10 mouse cellular contexts compared by ENCODE assay signal in the genomic region with DNA sequence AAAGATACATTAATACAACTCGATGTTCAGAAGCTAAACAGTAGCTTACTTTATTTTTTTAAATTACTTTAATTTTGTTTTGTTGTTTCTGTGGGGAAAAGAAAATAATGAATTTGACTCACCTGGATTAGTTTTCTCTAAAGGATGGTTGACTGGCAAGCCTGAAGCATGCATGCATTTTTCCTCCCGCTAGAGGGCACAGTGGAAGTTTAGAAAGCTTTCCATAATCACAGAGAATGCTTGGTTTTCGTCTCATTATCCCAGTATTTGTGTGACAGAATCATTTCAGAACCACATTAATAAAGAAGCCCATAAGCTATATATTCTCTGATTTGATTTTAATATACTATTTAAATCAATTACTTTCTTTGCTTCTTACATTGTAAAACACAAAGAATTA. TPM values are rescaled to one million over a fixed set of nuclear protein-coding genes. Genes with fewer than 3 reads are reported as not detected.
A peak's percentile ranks its signal among the peaks of the same experiment; 100 is the strongest.
DNase-seq lines count a peak whose midpoint lies in the region; ATAC-seq and TF ChIP-seq lines count a peak whose summit lies in the region.
"Had no signal": no experiment of that assay in that cellular context is flagged by ENCODE, and none has a peak within 500 bp of the region (broad histone marks: within the 10 kb centered on the region; RNA-seq: fewer than 3 reads in every experiment).

No protein-coding gene starts in this region.

- no peaks in the 10 kb centered on the region for H3K4me1 ChIP-seq in intestine, postnatal 0 days (replicated peaks; ENCODE audit: control insufficient read depth, insufficient read depth, low read length)
- H3K4me1 ChIP-seq in intestine, embryonic 16.5 days (ENCODE audit: control insufficient read depth, insufficient read depth, low read length): no peaks in the 10 kb centered on the region
- H3K4me1 ChIP-seq in hindbrain, embryonic 16.5 days (ENCODE audit: control insufficient read depth, insufficient read depth, low read depth, low read length): no peaks in the 10 kb centered on the region
- H3K4me1 ChIP-seq in liver, postnatal 0 days (ENCODE audit: insufficient read depth): no peaks in the 10 kb centered on the region
- H3K4me1 ChIP-seq: embryonic facial prominence, embryonic 15.5 days; limb, embryonic 13.5 days had no signal

- ATAC-seq in intestine, postnatal 0 days: no peak
- no peak for ATAC-seq in intestine, embryonic 16.5 days
- ATAC-seq in hindbrain, embryonic 16.5 days: peak; percentile 52; the same call in 1 of the 2 replicates
- no peak for ATAC-seq in liver, postnatal 0 days

- H3K27me3 ChIP-seq in intestine, postnatal 0 days (replicated peaks; ENCODE audit: control insufficient read depth, insufficient read depth, low read length): no peaks in the 10 kb centered on the region
- H3K27me3 ChIP-seq in intestine, embryonic 16.5 days (replicated peaks; ENCODE audit: control insufficient read depth, insufficient read depth, low read length): no peaks in the 10 kb centered on the region
- H3K27me3 ChIP-seq in hindbrain, embryonic 16.5 days (replicated peaks; ENCODE audit: control insufficient read depth, insufficient read depth, low read length): no peaks in the 10 kb centered on the region
- no peaks in the 10 kb centered on the region for H3K27me3 ChIP-seq in liver, postnatal 0 days (ENCODE audit: insufficient read depth, low read length)
- H3K27me3 ChIP-seq: embryonic facial prominence, embryonic 15.5 days had no signal

- H3K4me2 ChIP-seq in intestine, postnatal 0 days (replicated peaks; ENCODE audit: low read depth): no peak overlapping the region
- no peak overlapping the region for H3K4me2 ChIP-seq in intestine, embryonic 16.5 days (ENCODE audit: low read depth, low read length)
- no peak overlapping the region for H3K4me2 ChIP-seq in hindbrain, embryonic 16.5 days (ENCODE audit: low read length)
- no peak overlapping the region for H3K4me2 ChIP-seq in liver, postnatal 0 days (ENCODE audit: low read depth, low read length)
- H3K4me2 ChIP-seq: embryonic facial prominence, embryonic 15.5 days; limb, embryonic 13.5 days had no signal

- no peak for TF ChIP-seq EP300 in liver, postnatal 0 days (IDR thresholded peaks at IDR 0.05; ENCODE audit: low read depth)

- peak; percentile 78 for TF ChIP-seq CTCF in intestine, postnatal 0 days (IDR thresholded peaks at IDR 0.05; ENCODE audit: low read depth)
- TF ChIP-seq CTCF in liver, postnatal 0 days (IDR thresholded peaks at IDR 0.05; ENCODE audit: low read depth): peak; percentile 62

- H3K4me3 ChIP-seq in intestine, postnatal 0 days (ENCODE audit: low read depth, low read length): no peak overlapping the region
- H3K4me3 ChIP-seq in intestine, embryonic 16.5 days (ENCODE audit: low read length): no peak overlapping the region
- no peak overlapping the region for H3K4me3 ChIP-seq in hindbrain, embryonic 16.5 days (ENCODE audit: low read length)
- H3K4me3 ChIP-seq in liver, postnatal 0 days (ENCODE audit: low read depth, low read length): no peak overlapping the region
- H3K4me3 ChIP-seq: embryonic facial prominence, embryonic 15.5 days; limb, embryonic 13.5 days had no signal

- no peak overlapping the region for H3K27ac ChIP-seq in intestine, postnatal 0 days (ENCODE audit: low read depth, low read length)
- H3K27ac ChIP-seq in intestine, embryonic 16.5 days (ENCODE audit: low read length): no peak overlapping the region
- H3K27ac ChIP-seq in hindbrain, embryonic 16.5 days (ENCODE audit: low read depth, low read length): no peak overlapping the region
- no peak overlapping the region for H3K27ac ChIP-seq in liver, postnatal 0 days (ENCODE audit: low read depth)
- H3K27ac ChIP-seq: embryonic facial prominence, embryonic 15.5 days; limb, embryonic 13.5 days had no signal

- WGBS in intestine, postnatal 0 days: 9% methylated on average over 3 of the region's 3 CpGs
- 10% methylated on average over 3 of the region's 3 CpGs for WGBS in intestine, embryonic 16.5 days
- 12% methylated on average over 3 of the region's 3 CpGs for WGBS in hindbrain, embryonic 16.5 days
- 10% methylated on average over 3 of the region's 3 CpGs for WGBS in liver, postnatal 0 days (ENCODE audit: insufficient replicate concordance)

- peak; percentile 4 for DNase-seq in Muller cell, postnatal 12 days (ENCODE audit: inconsistent ontology term)
- peak; percentile 36 to 73 for DNase-seq in cerebellum, postnatal 25 days
- DNase-seq in liver, postnatal 0 days: peak; percentile 24
- peak; percentile 66 for DNase-seq in right cerebral cortex, postnatal 14 days
- DNase-seq in urinary bladder, postnatal 10 days (ENCODE audit: low spot score): no peak

- H3K9me3 ChIP-seq in intestine, postnatal 0 days (ENCODE audit: control insufficient read depth): no peaks in the 10 kb centered on the region
- H3K9me3 ChIP-seq in intestine, embryonic 16.5 days (ENCODE audit: control insufficient read depth, low read length): no peaks in the 10 kb centered on the region
- no peaks in the 10 kb centered on the region for H3K9me3 ChIP-seq in hindbrain, embryonic 16.5 days (ENCODE audit: control insufficient read depth, low read length)
- H3K9me3 ChIP-seq in liver, postnatal 0 days (ENCODE audit: low read length): no peaks in the 10 kb centered on the region
- H3K9me3 ChIP-seq: embryonic facial prominence, embryonic 15.5 days; limb, embryonic 13.5 days had no signal

- H3K36me3 ChIP-seq in intestine, postnatal 0 days (ENCODE audit: control insufficient read depth, insufficient read depth): no peaks in the 10 kb centered on the region
- H3K36me3 ChIP-seq in intestine, embryonic 16.5 days (ENCODE audit: control insufficient read depth, insufficient read depth, low read length): no peaks in the 10 kb centered on the region
- no peaks in the 10 kb centered on the region for H3K36me3 ChIP-seq in hindbrain, embryonic 16.5 days (ENCODE audit: control insufficient read depth, insufficient read depth, low read length)
- no peaks in the 10 kb centered on the region for H3K36me3 ChIP-seq in liver, postnatal 0 days (replicated peaks; ENCODE audit: insufficient read depth, low read length)
- H3K36me3 ChIP-seq: embryonic facial prominence, embryonic 15.5 days; limb, embryonic 13.5 days had no signal

- no peak overlapping the region for H3K9ac ChIP-seq in intestine, postnatal 0 days (ENCODE audit: low read depth, low read length)
- H3K9ac ChIP-seq in intestine, embryonic 16.5 days (ENCODE audit: low read depth, low read length): no peak overlapping the region
- no peak overlapping the region for H3K9ac ChIP-seq in hindbrain, embryonic 16.5 days (ENCODE audit: low read depth, low read length)
- no peak overlapping the region for H3K9ac ChIP-seq in liver, postnatal 0 days (replicated peaks)
- H3K9ac ChIP-seq: embryonic facial prominence, embryonic 15.5 days; limb, embryonic 13.5 days had no signal

RNA-seq across cellular contexts. Expression of a gene that starts 1.5 kb away (rescaled TPM):
- 145 and 146 TPM in 2 replicates for polyA plus RNA-seq in intestine, postnatal 0 days (2015; fragmentation: Nextera tagmentation; extraction: Ambion mirVana)
- polyA plus RNA-seq in intestine, embryonic 16.5 days (2015; fragmentation: Nextera tagmentation; extraction: Ambion mirVana): 4.7 and 8.0 TPM in 2 replicates
- polyA plus RNA-seq in hindbrain, embryonic 16.5 days (2015; fragmentation: Nextera tagmentation; extraction: Ambion mirVana): 12.9 and 15.1 TPM in 2 replicates
- polyA plus RNA-seq in liver, postnatal 0 days (2015; fragmentation: Nextera tagmentation; extraction: Ambion mirVana): 0.39 and 0.58 TPM in 2 replicates

RNA-seq across cellular contexts. Expression of a gene that starts 20.2 kb away (rescaled TPM):
- polyA plus RNA-seq in intestine, postnatal 0 days (2015; fragmentation: Nextera tagmentation; extraction: Ambion mirVana): 1.4 and 1.5 TPM in 2 replicates
- polyA plus RNA-seq in intestine, embryonic 16.5 days (2015; fragmentation: Nextera tagmentation; extraction: Ambion mirVana): 1.5 and 2.0 TPM in 2 replicates
- 2.4 and 3.0 TPM in 2 replicates for polyA plus RNA-seq in hindbrain, embryonic 16.5 days (2015; fragmentation: Nextera tagmentation; extraction: Ambion mirVana)
- 0.20 TPM in 2 replicates for polyA plus RNA-seq in liver, postnatal 0 days (2015; fragmentation: Nextera tagmentation; extraction: Ambion mirVana)
